In genomic region chr1:86441724-86441979, GRCm38 (mm10) we compare ENCODE assay signal across 9 mouse cellular contexts. TPM values are rescaled to one million over a fixed set of nuclear protein-coding genes. Genes with fewer than 3 reads are reported as not detected.
DNase-seq lines count a peak whose midpoint lies in the region; ATAC-seq and TF ChIP-seq lines count a peak whose summit lies in the region.
"Had no signal": no experiment of that assay in that cellular context is flagged by ENCODE, and none has a peak within 500 bp of the region (broad histone marks: within the 10 kb centered on the region; RNA-seq: fewer than 3 reads in every experiment).

No protein-coding gene starts in this region.

- peak overlapping the region; percentile 96 for H3K9ac ChIP-seq in lung, embryonic 14.5 days
- peak overlapping the region; percentile 81 for H3K9ac ChIP-seq in embryonic facial prominence, embryonic 15.5 days
- H3K9ac ChIP-seq in intestine, embryonic 16.5 days (ENCODE audit: low read depth, low read length), result peak overlapping the region; percentile 84
- H3K9ac ChIP-seq in neural tube, embryonic 14.5 days (replicated peaks; ENCODE audit: low read depth, low read length), result peak overlapping the region; percentile 89

- intact Hi-C loops in left cerebral cortex, postnatal 25 days (cut with DNase I), result loop anchor here (1.0 kb wide), 1 partner anchor 60 kb away; no protein-coding TSS in a partner anchor

- peak overlapping the region; percentile 100 for H3K27ac ChIP-seq in lung, embryonic 14.5 days (ENCODE audit: low read depth)
- peak overlapping the region; percentile 100 for H3K27ac ChIP-seq in embryonic facial prominence, embryonic 15.5 days (replicated peaks)
- H3K27ac ChIP-seq in intestine, embryonic 16.5 days (ENCODE audit: low read length), result peak overlapping the region; percentile 100
- peak overlapping the region; percentile 99 for H3K27ac ChIP-seq in neural tube, embryonic 14.5 days (ENCODE audit: low read depth, low read length)

- WGBS in lung, embryonic 14.5 days, result 2% methylated on average over 5 of the region's 5 CpGs
- WGBS in embryonic facial prominence, embryonic 15.5 days, result 3% methylated on average over 5 of the region's 5 CpGs
- WGBS in intestine, embryonic 16.5 days, result under 1% methylated on average over 5 of the region's 5 CpGs
- 0% methylated on average over 5 of the region's 5 CpGs for WGBS in neural tube, embryonic 14.5 days

- H3K4me1 ChIP-seq in lung, embryonic 14.5 days (ENCODE audit: insufficient read depth), result peaks cover 21% of the 10 kb centered on the region
- H3K4me1 ChIP-seq in embryonic facial prominence, embryonic 15.5 days, result peaks cover 65% of the 10 kb centered on the region
- peaks cover 59% of the 10 kb centered on the region for H3K4me1 ChIP-seq in intestine, embryonic 16.5 days (ENCODE audit: control insufficient read depth, insufficient read depth, low read length)
- peaks cover 36% of the 10 kb centered on the region for H3K4me1 ChIP-seq in neural tube, embryonic 14.5 days (ENCODE audit: control insufficient read depth, insufficient read depth, low read length)

- no peaks in the 10 kb centered on the region for H3K36me3 ChIP-seq in lung, embryonic 14.5 days (ENCODE audit: insufficient read depth)
- no peaks in the 10 kb centered on the region for H3K36me3 ChIP-seq in embryonic facial prominence, embryonic 15.5 days
- H3K36me3 ChIP-seq in intestine, embryonic 16.5 days (ENCODE audit: control insufficient read depth, insufficient read depth, low read length), result no peaks in the 10 kb centered on the region
- no peaks in the 10 kb centered on the region for H3K36me3 ChIP-seq in neural tube, embryonic 14.5 days (ENCODE audit: control insufficient read depth, insufficient read depth, low read length)

- H3K4me2 ChIP-seq in lung, embryonic 14.5 days, result peak overlapping the region; percentile 95
- H3K4me2 ChIP-seq in embryonic facial prominence, embryonic 15.5 days (replicated peaks), result peak overlapping the region; percentile 88
- H3K4me2 ChIP-seq in intestine, embryonic 16.5 days (ENCODE audit: low read depth, low read length), result peak overlapping the region; percentile 91
- peak overlapping the region; percentile 91 for H3K4me2 ChIP-seq in neural tube, embryonic 14.5 days (ENCODE audit: low read depth, low read length)

- H3K9me3 ChIP-seq in lung, embryonic 14.5 days (ENCODE audit: low read depth, low read length), result no peaks in the 10 kb centered on the region
- H3K9me3 ChIP-seq in embryonic facial prominence, embryonic 15.5 days (replicated peaks), result no peaks in the 10 kb centered on the region
- H3K9me3 ChIP-seq in intestine, embryonic 16.5 days (ENCODE audit: control insufficient read depth, low read length), result no peaks in the 10 kb centered on the region
- no peaks in the 10 kb centered on the region for H3K9me3 ChIP-seq in neural tube, embryonic 14.5 days (ENCODE audit: control insufficient read depth, low read length)

- no peaks in the 10 kb centered on the region for H3K27me3 ChIP-seq in lung, embryonic 14.5 days (ENCODE audit: insufficient read depth, low read length)
- no peaks in the 10 kb centered on the region for H3K27me3 ChIP-seq in embryonic facial prominence, embryonic 15.5 days
- no peaks in the 10 kb centered on the region for H3K27me3 ChIP-seq in intestine, embryonic 16.5 days (replicated peaks; ENCODE audit: control insufficient read depth, insufficient read depth, low read length)
- no peaks in the 10 kb centered on the region for H3K27me3 ChIP-seq in neural tube, embryonic 14.5 days (ENCODE audit: control insufficient read depth, insufficient read depth, low read length)

- no peak for DNase-seq in lung, embryonic 14.5 days
- DNase-seq in lung, postnatal 14 days, result no peak
- DNase-seq in left cerebral cortex, postnatal 25 days (ENCODE audit: low spot score in 2 of 2), result no peak
- no peak for DNase-seq in thymus, postnatal 25 days
- DNase-seq in right cerebral cortex, adult 2 months (ENCODE audit: low spot score in 2 of 2), result no peak

- TF ChIP-seq CTCF in lung, embryonic 14.5 days (IDR thresholded peaks at IDR 0.05; ENCODE audit: low read depth), result no peak

- peak overlapping the region; percentile 50 for H3K4me3 ChIP-seq in lung, embryonic 14.5 days (ENCODE audit: low read depth, low read length)
- peak overlapping the region; percentile 52 for H3K4me3 ChIP-seq in embryonic facial prominence, embryonic 15.5 days (replicated peaks)
- H3K4me3 ChIP-seq in intestine, embryonic 16.5 days (ENCODE audit: low read length), result peak overlapping the region; percentile 58
- H3K4me3 ChIP-seq in neural tube, embryonic 14.5 days (ENCODE audit: low read depth, low read length), result peak overlapping the region; percentile 42

- no peak for ATAC-seq in lung, embryonic 14.5 days (ENCODE audit: insufficient read depth)
- no peak for ATAC-seq in embryonic facial prominence, embryonic 15.5 days (ENCODE audit: insufficient number of reproducible peaks, low FRiP score, low TSS enrichment, low read depth)
- ATAC-seq in intestine, embryonic 16.5 days, result no peak
- peak; percentile 6; the same call in 1 of the 2 replicates for ATAC-seq in neural tube, embryonic 14.5 days (ENCODE audit: low read depth)

RNA-seq across cellular contexts. Expression of gene Tex44, which starts 15.5 kb away (rescaled TPM):
- polyA plus RNA-seq in lung, embryonic 14.5 days (2014; fragmentation: Nextera tagmentation; extraction: Ambion mirVana), result not detected in 2 replicates
- not detected in 2 replicates for polyA plus RNA-seq in embryonic facial prominence, embryonic 15.5 days (2015; fragmentation: Nextera tagmentation; extraction: Ambion mirVana)
- not detected in 2 replicates for polyA plus RNA-seq in intestine, embryonic 16.5 days (2015; fragmentation: Nextera tagmentation; extraction: Ambion mirVana)
- not detected in 2 replicates for polyA plus RNA-seq in neural tube, embryonic 14.5 days (2014; fragmentation: Nextera tagmentation; extraction: Ambion mirVana)
- not detected for total RNA-seq in left cerebral cortex, postnatal 25 days (2021)
- total RNA-seq: layer of hippocampus, adult 8-10 months had no signal

RNA-seq across cellular contexts. Expression of gene Nmur1, which starts 15.6 kb away (rescaled TPM):
- polyA plus RNA-seq in lung, embryonic 14.5 days (2014; fragmentation: Nextera tagmentation; extraction: Ambion mirVana), result not detected in 2 replicates
- polyA plus RNA-seq in embryonic facial prominence, embryonic 15.5 days (2015; fragmentation: Nextera tagmentation; extraction: Ambion mirVana), result not detected in 2 replicates
- 0.46 and 0.88 TPM in 2 replicates for polyA plus RNA-seq in intestine, embryonic 16.5 days (2015; fragmentation: Nextera tagmentation; extraction: Ambion mirVana)
- polyA plus RNA-seq in neural tube, embryonic 14.5 days (2014; fragmentation: Nextera tagmentation; extraction: Ambion mirVana), result not detected in 2 replicates
- not detected for total RNA-seq in left cerebral cortex, postnatal 25 days (2021)
- total RNA-seq: layer of hippocampus, adult 8-10 months had no signal
